Mouse (Mus musculus) urinary bladder, postnatal 0 days (tissue): Measurements from ENCODE around the gene Cts8. TPM values are rescaled to one million over a fixed set of nuclear protein-coding genes. Genes with fewer than 3 reads are reported as not detected.

Experiments
- polyA plus RNA-seq: library from polyadenylated mRNA; unstranded; fragments of >200 nt; fragmentation: Nextera tagmentation; extraction: Ambion mirVana; gene quantifications from 2 replicates; pipeline ENCODE4 v1.2.1, GENCODE M21; 2015

The Cts8 gene
- polyA plus RNA-seq = not detected in 2 replicates

DNA sequence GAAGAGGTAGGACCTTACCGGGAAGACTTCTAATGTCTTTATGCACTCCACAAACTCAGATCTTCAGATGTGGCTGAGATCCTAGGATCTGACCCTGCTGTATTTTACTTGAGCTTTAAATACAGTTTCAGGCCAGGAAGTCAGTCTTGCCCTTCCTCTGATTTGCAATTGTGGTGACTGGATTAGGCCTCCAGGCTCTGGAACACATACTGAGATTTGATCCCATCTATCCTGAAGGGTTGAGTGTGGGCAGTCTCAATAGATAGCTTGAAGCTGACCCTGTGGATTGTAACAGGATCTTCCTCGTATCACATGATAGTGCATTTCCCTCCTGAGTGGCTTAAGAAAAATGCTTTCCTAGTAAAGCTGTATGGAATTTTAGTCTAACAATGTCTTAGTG is at the start of gene Cts8:
TSS of gene Cts8 (minus strand) at position 101 of the 400 bp plus-strand sequence.

DNA sequence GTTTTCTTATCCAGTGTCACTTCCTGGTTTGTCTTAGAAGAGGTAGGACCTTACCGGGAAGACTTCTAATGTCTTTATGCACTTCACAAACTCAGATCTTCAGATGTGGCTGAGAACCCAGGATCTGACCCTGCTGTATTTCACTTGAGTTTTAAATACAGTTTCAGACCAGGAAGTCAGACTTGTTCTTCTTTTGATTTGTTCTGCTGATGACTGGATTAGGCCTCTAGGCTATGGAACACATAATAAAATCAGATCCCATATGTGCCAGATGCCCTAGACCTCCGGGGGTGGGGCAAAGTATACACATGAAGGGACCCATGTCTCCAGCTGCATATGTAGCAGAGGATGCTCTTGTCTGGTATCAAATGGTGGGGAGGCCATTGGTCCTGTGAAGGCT is 33.6 kb upstream of the Cts8 start, which contains the start of gene Gm49398:
TSS of gene Gm49398 (minus strand) at position 101 of the 400 bp plus-strand sequence.

DNA sequence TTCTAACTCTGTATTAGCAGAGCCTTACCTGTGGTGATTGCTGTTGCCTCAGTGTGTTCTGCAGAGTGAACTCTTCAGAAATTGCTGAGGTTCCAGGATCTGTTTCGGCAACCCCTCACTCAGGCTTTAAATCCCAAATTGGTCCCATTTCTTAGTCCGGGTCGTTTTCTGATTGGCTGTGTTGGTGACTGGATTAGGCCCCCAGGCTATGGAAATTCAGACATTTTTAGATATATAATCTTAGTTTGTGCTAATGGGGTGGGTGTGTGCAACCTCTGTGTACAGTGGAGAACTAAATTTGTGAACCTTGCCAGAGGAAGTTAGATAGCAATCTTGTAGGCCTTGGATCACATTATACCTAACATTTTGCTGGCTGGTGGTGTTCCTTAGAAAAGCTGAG is 51.8 kb downstream of the Cts8 start, which contains the start of gene Cts6:
TSS of gene Cts6 (minus strand) at position 101 of the 400 bp plus-strand sequence.

Other genes starting within 250 kb of the Cts8 start
- 0.24 TPM in 1 of 2 replicates, not detected in the other for gene Ctsj, start 249.4 kb downstream of the Cts8 start, polyA plus RNA-seq
- gene Ctsq, start 214.7 kb downstream of the Cts8 start, polyA plus RNA-seq = not detected in 2 replicates
- not detected in 2 replicates for gene Ctsr, start 91.1 kb downstream of the Cts8 start, polyA plus RNA-seq
- gene Cts6, start 51.9 kb downstream of the Cts8 start, polyA plus RNA-seq = not detected in 2 replicates
- not detected in 2 replicates for gene Gm49398, start 33.5 kb upstream of the Cts8 start, polyA plus RNA-seq
- not detected in 2 replicates for gene Cts7, start 102.8 kb upstream of the Cts8 start, polyA plus RNA-seq